Mouse (Mus musculus) left cerebral cortex, adult 18-20 months (tissue): ENCODE data around the gene Sh3tc1. TPM values are rescaled to one million over a fixed set of nuclear protein-coding genes. Genes with fewer than 3 reads are reported as not detected.

Source experiments
- DNase-seq, 2 experiments: peaks; one replicate each; pipeline ENCODE4 v3.0.0; 2021 to 2022; ENCODE audit warnings: low spot score in 2 of 2, mixed read lengths in 1 of 2
- total RNA-seq, 2 experiments: library from RNA; stranded (reverse); gene quantifications; 2 replicates each; pipeline ENCODE4 v1.2.3; 2021

Sh3tc1 gene
- total RNA-seq, 2 experiments from 2014 or later = 2.4 to 2.6 TPM

DNA sequence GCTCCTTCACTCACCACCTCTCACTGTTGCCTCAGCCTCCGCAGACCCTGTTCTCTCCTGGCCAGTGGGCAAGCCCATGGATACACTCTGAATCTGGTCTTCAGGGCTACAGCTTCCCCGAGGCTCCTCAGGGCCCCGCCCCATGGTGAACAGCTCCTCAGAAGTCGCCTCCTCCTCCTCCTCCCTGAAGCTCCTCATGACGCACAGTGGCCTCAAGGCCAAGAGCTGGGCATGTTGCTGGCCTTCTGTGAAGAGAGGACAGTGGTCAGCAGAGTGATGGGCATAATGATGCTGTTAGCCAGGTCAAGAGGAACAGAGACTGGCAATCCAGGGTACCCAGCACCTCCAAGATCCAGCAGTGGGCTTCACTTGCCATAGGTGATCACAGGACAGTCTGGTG is 15.9 kb downstream of the Sh3tc1 start:
- DNase-seq = no peak

GRCm38 (mm10) chr5:35722654-35723053 is 17.1 kb downstream of the Sh3tc1 start:
- DNase-seq = no peak

- DNase-seq = no peak
These were observed 17.9 kb downstream of the Sh3tc1 start for GRCm38 (mm10) chr5:35721933-35722332.

DNA sequence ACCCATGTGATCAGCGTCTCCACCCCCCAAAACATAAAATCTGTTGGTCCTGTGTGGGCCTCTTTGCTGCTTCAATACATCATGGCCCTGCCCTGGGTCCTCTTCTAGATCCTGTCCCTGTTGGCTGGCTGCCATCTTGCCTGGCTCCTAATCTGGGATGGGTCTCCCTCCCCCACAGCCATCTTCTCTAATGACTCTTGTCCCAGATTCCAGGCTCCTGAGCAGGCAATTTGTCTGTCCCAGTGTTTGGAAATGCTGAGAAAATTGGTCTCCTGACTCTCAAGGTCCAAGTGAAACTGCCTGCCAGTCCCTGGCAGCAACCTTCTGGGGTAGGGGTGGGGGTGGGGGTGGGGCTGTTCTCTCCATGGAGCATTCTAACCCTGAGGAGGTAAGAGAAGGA is 19.9 kb downstream of the Sh3tc1 start:
- no peak for DNase-seq

DNA sequence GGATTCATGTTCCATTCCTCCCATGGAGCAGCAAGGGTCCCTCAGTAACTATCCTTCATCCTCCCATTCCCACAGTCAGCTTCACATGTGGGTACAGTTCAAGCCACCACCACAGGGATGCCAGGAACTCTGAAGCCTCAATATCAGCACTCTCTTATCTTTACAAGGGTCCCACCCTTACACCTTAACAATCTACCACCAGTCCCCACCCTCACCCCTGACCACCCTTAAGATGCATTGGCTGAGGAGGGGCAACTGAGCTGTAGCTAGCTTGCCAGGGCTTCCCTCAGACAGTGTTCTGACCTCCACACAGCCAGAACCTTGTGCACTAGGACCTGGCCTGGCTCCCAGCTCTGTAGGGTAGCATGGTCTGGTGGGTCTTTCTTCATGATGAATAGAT is 20.4 kb downstream of the Sh3tc1 start:
- DNase-seq = no peak

DNA sequence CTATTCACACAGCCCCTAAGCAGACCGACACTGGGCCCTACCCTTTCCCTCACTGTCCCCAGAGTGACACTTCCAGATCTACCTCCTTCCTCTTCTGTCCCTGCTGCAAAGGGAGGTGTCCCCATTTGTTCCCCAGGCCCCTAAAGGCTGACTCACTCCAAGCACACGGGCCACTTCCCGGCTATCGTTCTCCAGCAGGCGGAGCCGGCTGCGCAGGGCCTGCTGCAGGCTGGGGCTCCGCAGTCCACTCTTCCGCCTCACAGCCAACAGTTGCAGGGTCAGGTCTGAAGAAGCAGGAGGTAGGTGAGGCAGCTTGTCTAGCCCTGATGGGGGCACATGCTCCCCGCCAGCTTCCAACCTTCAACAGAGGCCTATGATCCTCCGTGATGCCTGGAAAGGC is 21.0 kb downstream of the Sh3tc1 start:
- DNase-seq = no peak

- DNase-seq = peak; percentile 61 to 70
These were observed 21.8 kb downstream of the Sh3tc1 start for GRCm38 (mm10) chr5:35717946-35718345.

DNA sequence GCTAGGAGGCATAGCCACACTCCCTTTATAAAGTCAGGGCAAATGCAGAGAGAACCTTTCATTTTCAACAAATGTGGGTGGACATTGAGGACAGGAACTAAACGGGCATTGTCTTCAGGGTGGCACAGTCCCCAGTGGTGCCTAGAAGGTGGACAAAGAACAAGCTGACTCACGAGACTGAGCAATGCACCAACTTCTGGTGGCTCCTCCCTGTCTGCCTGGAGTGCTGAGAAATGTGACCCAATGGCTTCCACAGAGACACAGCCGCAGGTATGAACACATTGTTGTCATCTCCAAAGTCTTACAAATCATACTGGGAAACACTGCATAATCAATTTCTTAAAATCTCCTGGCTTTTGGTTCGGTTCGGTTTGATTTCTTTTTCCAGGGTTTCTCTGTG is 22.3 kb downstream of the Sh3tc1 start:
- no peak for DNase-seq

- peak; percentile 71 to 75 for DNase-seq
These were observed 26.0 kb downstream of the Sh3tc1 start for GRCm38 (mm10) chr5:35713649-35714354.

GRCm38 (mm10) chr5:35712517-35712916 is 27.3 kb downstream of the Sh3tc1 start:
- no peak for DNase-seq

DNA sequence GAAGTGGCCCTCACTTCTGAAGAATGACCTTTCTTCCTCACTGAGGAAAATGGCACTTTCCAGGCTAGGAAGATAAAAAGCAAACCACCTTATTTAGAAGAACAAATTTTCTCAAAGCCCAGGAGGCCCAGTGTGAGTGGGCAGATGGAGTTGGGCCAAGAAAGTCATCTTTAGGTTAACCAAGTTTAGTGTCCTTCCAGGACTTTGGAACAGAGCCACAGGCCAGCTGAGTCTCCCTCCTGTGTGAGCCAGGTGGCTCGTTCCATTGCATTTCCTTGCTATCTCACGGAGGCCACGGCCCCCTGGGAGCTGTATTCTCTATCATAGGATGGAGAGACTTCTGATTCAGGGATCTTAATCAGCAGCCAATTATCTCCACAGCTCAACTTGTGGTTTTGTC is 28.9 kb downstream of the Sh3tc1 start:
- no peak for DNase-seq

DNA sequence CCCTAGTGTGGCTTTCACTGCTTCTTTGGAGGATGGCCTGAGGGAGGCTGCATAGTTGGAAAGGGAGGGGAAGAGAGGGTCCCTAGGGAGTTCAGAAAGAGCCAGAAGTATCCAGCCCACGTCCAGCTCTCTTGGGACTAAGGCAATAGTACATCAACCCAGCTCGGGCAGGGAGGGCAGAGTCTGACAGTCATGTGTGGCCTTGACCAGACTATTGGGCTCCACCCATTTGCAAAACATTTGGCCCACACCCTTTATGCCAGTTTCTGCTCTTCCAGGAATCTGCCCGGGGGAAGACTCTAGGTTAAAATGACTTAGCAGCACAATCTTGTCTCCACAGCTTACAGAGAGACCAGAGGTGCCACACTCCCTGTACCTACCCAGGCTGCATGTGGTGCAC is 29.3 kb downstream of the Sh3tc1 start:
- DNase-seq = no peak

- no peak for DNase-seq
These were observed 34.4 kb downstream of the Sh3tc1 start for GRCm38 (mm10) chr5:35705411-35705810.

DNA sequence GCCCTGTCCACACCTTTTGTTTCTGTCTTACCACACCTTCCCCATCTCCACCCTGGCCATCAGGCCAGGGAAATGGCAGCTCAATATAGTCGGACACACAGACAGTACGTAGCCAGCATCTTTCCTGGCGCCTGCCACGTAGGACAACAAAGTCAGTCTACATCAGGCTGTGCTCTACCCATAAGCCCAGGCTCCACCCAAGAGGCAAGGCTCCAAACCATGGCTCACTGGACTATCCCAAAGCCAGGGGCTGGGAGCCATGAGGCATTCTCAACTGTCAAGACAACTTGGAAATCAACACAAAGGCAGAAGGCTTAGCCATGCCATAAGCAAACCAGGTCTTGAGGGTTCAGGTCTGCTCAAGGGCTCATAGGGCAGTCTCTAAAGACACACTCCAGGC is 36.0 kb downstream of the Sh3tc1 start:
- DNase-seq = no peak

- DNase-seq = no peak
These were observed 36.6 kb downstream of the Sh3tc1 start for GRCm38 (mm10) chr5:35703183-35703582.

DNA sequence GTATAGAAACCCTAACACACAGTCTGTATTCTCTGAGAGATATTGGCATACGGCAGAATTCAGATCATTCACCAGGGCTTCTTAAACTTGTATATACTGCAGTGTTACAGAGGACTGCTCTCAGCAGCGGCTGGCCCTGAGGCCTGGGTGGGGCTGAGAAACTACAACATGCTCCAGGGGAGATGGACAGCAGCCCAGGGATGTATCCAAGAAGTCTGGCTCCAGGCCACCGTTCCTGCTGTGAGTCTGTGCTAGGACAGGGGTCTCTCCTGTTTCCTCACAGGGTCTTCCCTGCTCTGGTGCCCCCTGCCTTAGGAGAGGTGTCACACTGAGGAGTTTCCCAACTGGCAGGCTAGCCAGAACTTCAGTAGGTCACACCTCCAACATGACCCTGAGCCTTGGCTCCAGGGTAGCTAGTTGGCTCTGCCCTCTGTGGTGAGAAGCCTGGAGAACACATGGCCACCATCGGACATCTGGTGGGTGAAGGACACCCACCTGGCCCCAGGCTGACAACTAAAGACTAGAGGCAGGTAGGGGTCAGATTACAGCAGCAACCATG is 37.1 kb downstream of the Sh3tc1 start:
- no peak for DNase-seq

- peak; percentile 77 to 83 for DNase-seq
These were observed 38.7 kb downstream of the Sh3tc1 start for GRCm38 (mm10) chr5:35701042-35701441.

DNA sequence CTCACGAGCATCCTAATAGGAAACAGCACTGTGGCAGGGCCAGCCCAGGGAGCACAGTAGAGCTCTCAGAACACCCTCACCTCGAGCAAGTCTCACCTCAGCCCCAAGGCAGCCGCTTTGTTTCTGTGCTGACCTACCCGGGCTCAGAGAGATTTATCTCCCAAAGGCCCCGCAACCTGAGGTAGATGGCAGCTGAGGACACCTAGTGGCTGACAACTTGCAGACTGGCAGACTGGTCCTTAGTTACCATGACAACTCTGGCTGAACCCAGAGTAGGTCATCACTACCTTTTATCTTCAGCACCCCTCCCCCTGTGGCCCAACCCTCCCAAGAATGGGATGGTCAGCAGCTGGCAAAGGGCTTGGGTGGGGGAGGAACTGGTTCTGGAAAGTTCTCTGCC is 44.0 kb downstream of the Sh3tc1 start:
- peak; percentile 30 to 36 for DNase-seq

- DNase-seq = no peak
These were observed 46.1 kb downstream of the Sh3tc1 start for GRCm38 (mm10) chr5:35693638-35694037.

DNA sequence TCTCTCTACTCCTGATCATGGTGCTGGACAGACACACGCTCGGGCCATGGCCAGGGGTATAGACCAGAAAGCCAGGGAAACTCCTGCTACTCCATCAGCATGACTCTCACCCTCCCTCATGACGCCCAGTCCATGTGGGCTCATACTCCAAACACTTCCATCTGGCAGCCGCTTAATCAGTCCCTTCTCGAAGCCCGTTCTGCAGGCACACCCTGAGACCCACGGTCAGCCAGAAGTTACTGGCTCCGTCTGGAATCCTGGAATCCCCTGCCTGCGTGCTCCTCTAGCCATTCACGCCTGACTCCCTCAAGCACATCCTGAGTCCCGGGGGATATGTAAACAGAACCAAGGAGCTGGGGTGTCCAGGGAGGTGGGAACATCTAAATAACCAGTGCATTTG is 48.5 kb downstream of the Sh3tc1 start:
- no peak for DNase-seq

DNA sequence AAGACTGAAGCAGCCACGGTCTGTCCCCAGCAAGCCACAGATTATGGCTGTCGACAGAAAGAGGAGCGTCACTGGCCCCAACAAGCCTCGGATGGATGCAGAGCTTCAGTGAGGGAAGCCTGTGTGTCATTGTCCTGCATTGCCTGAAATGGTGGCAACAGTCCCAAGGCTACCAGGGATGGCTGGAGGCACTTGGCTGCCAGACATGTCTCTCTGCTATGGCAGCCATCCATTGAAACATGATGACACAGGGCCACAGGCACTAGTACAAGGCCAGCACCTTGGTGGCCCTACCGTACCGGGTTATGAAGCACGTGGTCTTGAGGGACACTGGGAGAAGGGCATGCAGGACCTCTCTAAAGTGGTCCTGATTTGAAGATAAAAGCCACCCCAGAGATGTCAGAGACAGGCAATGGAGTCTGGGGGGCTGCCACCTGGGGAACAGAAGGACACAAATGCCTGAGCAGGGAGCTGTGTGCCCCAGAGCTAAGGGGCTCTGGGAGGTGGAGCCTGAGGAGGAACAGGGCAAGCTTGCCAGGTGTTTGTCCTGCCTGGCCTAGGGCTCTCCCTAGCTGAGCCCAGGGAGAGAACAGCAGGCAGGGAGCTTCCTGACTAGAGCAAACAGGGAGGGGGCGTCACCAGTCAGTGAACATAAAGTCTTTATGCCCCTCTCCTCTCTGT is 49.2 kb downstream of the Sh3tc1 start:
- DNase-seq = no peak

DNA sequence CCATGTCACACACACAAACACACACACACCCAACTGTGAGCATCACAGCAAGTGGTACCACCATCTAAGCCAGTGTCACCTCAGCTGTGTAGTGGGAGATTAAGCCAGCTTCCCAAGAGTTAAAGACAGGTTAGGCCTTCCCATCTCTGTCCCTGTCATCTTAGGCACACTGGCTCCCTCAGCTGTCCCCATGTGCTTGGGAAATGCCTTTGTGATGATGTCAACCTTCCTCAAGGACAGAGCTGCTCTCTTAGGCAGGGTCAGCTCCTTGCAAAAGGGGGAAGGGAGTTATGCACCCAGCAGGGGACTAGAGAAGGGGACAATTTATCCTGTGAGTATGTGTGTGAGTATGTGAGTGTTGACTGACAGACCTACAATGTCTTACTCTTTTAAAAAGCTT is 50.4 kb downstream of the Sh3tc1 start:
- DNase-seq = no peak

DNA sequence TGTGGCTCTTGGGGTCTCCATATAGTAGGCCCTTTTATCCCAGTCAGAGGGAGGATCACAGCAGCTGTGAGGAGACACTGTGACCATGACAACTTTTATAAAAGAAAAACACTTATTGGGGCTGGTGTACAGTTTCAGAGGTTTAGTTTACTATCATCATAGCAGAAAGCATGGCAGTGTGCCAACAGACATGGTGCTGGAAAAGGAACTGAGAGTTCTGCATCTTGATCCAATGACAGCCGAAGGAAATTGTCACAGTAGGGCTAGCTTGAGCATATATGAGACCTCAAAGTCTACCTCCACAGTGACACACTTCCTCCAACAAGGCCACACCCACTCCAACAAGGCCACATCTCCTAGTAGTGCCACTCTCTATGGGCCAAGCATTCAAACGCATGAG is 50.9 kb downstream of the Sh3tc1 start:
- DNase-seq = no peak
